Mouse (Mus musculus) spleen, adult 2 months (tissue): ENCODE data around the gene Abca13. TPM values are rescaled to one million over a fixed set of nuclear protein-coding genes. Genes with fewer than 3 reads are reported as not detected.
"Not testable (repeated sequence)": the region's sequence is repeated elsewhere in the genome, so short reads cannot be mapped to it uniquely, and the experiment has no call there.

Source experiments
- DNase-seq, 2 experiments: peaks; one replicate each; pipeline versions ENCODE4 v3.0.0 to v3.0.0-alpha.2; 2012 to 2021; ENCODE audit warnings: low spot score in 2 of 2, low read depth in 1 of 2
- H3K27ac ChIP-seq: fragments of 200-500 bp; 2 replicates; pipeline ENCODE4 v1.5.1; 2012; ENCODE audit warnings: low read length, inconsistent platforms; ENCODE audit not compliant: insufficient read depth
- H3K27me3 ChIP-seq: fragments of 200-500 bp; 2 replicates; pipeline ENCODE4 v1.6.1; 2012; ENCODE audit warnings: mild to moderate bottlenecking, moderate library complexity, low read length, inconsistent platforms; ENCODE audit not compliant: control insufficient read depth, insufficient read depth
- H3K36me3 ChIP-seq: fragments of 200-500 bp; 2 replicates; pipeline ENCODE4 v1.6.1; 2012; ENCODE audit warnings: mild to moderate bottlenecking, low read length, inconsistent platforms; ENCODE audit not compliant: control insufficient read depth, insufficient read depth
- H3K4me1 ChIP-seq: fragments of 200-500 bp; 2 replicates; pipeline ENCODE4 v1.6.1; 2011; ENCODE audit warnings: inconsistent platforms; ENCODE audit not compliant: control insufficient read depth, insufficient read depth, insufficient read length
- H3K4me3 ChIP-seq: fragments of 200-500 bp; 2 replicates; pipeline ENCODE4 v1.5.1; 2011; ENCODE audit warnings: mild to moderate bottlenecking, inconsistent platforms; ENCODE audit not compliant: insufficient read depth, insufficient read length; ENCODE audit errors: extremely low read depth
- CTCF ChIP-seq: fragments of 200-500 bp; IDR thresholded peaks from 2 replicates; pipeline ENCODE4 v1.5.1; 2011; ENCODE audit warnings: mild to moderate bottlenecking, inconsistent platforms; ENCODE audit not compliant: insufficient read depth, insufficient read length, insufficient replicate concordance; ENCODE audit errors: extremely low read depth
- POLR2A ChIP-seq: fragments of 200-500 bp; IDR thresholded peaks from 2 replicates; pipeline ENCODE4 v1.6.1; 2011; ENCODE audit warnings: low read depth, low read length, inconsistent platforms
- WGBS: fragments of 180-500 bp; shearing (Covaris S2); methylation state at CpG from one replicate; pipeline ENCODE4 v1.1.7; 2018; 5-methylcytosine and 5-hydroxymethylcytosine counted together
- polyA plus RNA-seq: library from polyadenylated mRNA; depleted of rRNA; stranded (reverse); fragments of >200 nt; gene quantifications from 2 replicates; pipeline ENCODE4 v1.2.3, GENCODE M21; 2012

Abca13 gene
- polyA plus RNA-seq, 1 experiment = 0.05 TPM

- DNase-seq = no peak
- TF ChIP-seq CTCF (no peak), POLR2A (no peak)
- no peak overlapping the region for H3K4me3 ChIP-seq
- WGBS = 71% methylated on average over 5 of the region's 5 CpGs
- no peaks in the 10 kb centered on the region for H3K27me3 ChIP-seq
- no peak overlapping the region for H3K27ac ChIP-seq
- no peaks in the 10 kb centered on the region for H3K4me1 ChIP-seq
- H3K36me3 ChIP-seq = no peaks in the 10 kb centered on the region
Observed at GRCm38 (mm10) chr11:9432807-9433206, 241.1 kb downstream of the Abca13 start.

- Histone ChIP-seq H3K36me3 (no peaks in the 10 kb centered on the region), H3K27me3 (no peaks in the 10 kb centered on the region), H3K27ac (no peak overlapping the region), H3K4me3 (no peak overlapping the region), H3K4me1 (no peaks in the 10 kb centered on the region)
- TF ChIP-seq POLR2A (no peak), CTCF (no peak)
- DNase-seq = no peak
Observed at GRCm38 (mm10) chr11:9436617-9437016, 244.9 kb downstream of the Abca13 start.

- H3K36me3 ChIP-seq = no peaks in the 10 kb centered on the region
- no peaks in the 10 kb centered on the region for H3K27me3 ChIP-seq
- no peak overlapping the region for H3K27ac ChIP-seq
- no peak overlapping the region for H3K4me3 ChIP-seq
- DNase-seq = no peak
- TF ChIP-seq POLR2A (no peak), CTCF (no peak)
- no peaks in the 10 kb centered on the region for H3K4me1 ChIP-seq
- WGBS = 37% methylated on average over 2 of the region's 2 CpGs
Observed at GRCm38 (mm10) chr11:9439781-9440180, 248.0 kb downstream of the Abca13 start.

GRCm38 (mm10) chr11:9441192-9441591 is 249.4 kb downstream of the Abca13 start:
- WGBS = 81% methylated on average over 4 of the region's 4 CpGs
- no peaks in the 10 kb centered on the region for H3K36me3 ChIP-seq
- H3K4me3 ChIP-seq = no peak overlapping the region
- no peaks in the 10 kb centered on the region for H3K4me1 ChIP-seq
- H3K27me3 ChIP-seq = no peaks in the 10 kb centered on the region
- no peak overlapping the region for H3K27ac ChIP-seq
- no peak for DNase-seq
- TF ChIP-seq POLR2A (no peak), CTCF (no peak)

- Histone ChIP-seq H3K4me3 (no peak overlapping the region), H3K36me3 (no peaks in the 10 kb centered on the region), H3K27me3 (no peaks in the 10 kb centered on the region), H3K4me1 (no peaks in the 10 kb centered on the region), H3K27ac (no peak overlapping the region)
- DNase-seq = no peak
- TF ChIP-seq POLR2A = no peak
- no peak for TF ChIP-seq CTCF
- WGBS = 87% methylated on average over 1 of the region's 1 CpGs
Observed at GRCm38 (mm10) chr11:9472400-9472799, 280.7 kb downstream of the Abca13 start.

GRCm38 (mm10) chr11:9481511-9481910 is 289.8 kb downstream of the Abca13 start:
- WGBS = 17% methylated on average over 6 of the region's 6 CpGs
- H3K4me3 ChIP-seq = no peak overlapping the region
- H3K4me1 ChIP-seq = no peaks in the 10 kb centered on the region
- H3K27me3 ChIP-seq = no peaks in the 10 kb centered on the region
- no peak for DNase-seq
- TF ChIP-seq CTCF (no peak), POLR2A (no peak)
- H3K36me3 ChIP-seq = no peaks in the 10 kb centered on the region
- H3K27ac ChIP-seq = no peak overlapping the region

- no peaks in the 10 kb centered on the region for H3K36me3 ChIP-seq
- H3K4me3 ChIP-seq = no peak overlapping the region
- no peak for TF ChIP-seq CTCF
- TF ChIP-seq POLR2A = no peak
- H3K27ac ChIP-seq = no peak overlapping the region
- no peak for DNase-seq
- H3K4me1 ChIP-seq = no peaks in the 10 kb centered on the region
- no peaks in the 10 kb centered on the region for H3K27me3 ChIP-seq
- 66% methylated on average over 5 of the region's 5 CpGs for WGBS
Observed at GRCm38 (mm10) chr11:9500326-9501142, 308.8 kb downstream of the Abca13 start.

- H3K4me1 ChIP-seq, H3K4me3 ChIP-seq, DNase-seq, H3K36me3 ChIP-seq, H3K27me3 ChIP-seq, H3K27ac ChIP-seq: not testable (repeated sequence)
- WGBS = 81% methylated on average over 2 of the region's 2 CpGs
Observed at GRCm38 (mm10) chr11:9514966-9515365, 323.2 kb downstream of the Abca13 start.
